10 mouse cellular contexts compared by ENCODE assay signal in the genomic region with DNA sequence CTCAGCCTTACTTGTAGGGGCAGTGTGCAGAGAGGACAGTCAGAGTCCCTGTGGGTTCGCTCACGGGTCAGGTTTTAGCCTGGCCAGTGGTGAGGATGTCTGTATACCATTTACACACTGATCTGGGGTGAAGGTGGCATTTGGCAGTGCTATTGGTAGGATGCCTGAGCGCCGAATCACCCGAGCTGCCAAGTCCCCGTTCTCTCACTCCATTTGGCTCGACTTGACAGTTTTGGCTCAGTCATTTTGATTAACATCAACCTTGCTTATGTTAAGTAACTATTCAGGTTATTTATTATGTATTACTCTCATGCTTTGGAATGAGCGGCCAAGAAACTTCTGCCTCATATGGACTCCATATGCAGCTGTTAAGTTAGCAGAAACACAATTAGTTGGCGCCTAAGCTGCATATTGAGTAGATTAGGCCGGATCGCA. TPM values are rescaled to one million over a fixed set of nuclear protein-coding genes. Genes with fewer than 3 reads are reported as not detected.
DNase-seq lines count a peak whose midpoint lies in the region; ATAC-seq and TF ChIP-seq lines count a peak whose summit lies in the region.
"Had no signal": no experiment of that assay in that cellular context is flagged by ENCODE, and none has a peak within 500 bp of the region (broad histone marks: within the 10 kb centered on the region; RNA-seq: fewer than 3 reads in every experiment).

No protein-coding gene starts in this region.

- no peak overlapping the region for H3K4me2 ChIP-seq in midbrain, embryonic 12.5 days (replicated peaks)
- no peak overlapping the region for H3K4me2 ChIP-seq in intestine, embryonic 16.5 days (ENCODE audit: low read depth, low read length)
- H3K4me2 ChIP-seq: heart, embryonic 11.5 days had no signal

- peak overlapping the region; percentile 58 for H3K27ac ChIP-seq in embryonic fibroblast, embryonic 13.5 days (ENCODE audit: insufficient read depth, low read length)
- peak overlapping the region; percentile 35; the same call in 1 of the 2 replicates for H3K27ac ChIP-seq in midbrain, embryonic 12.5 days (replicated peaks)
- H3K27ac ChIP-seq in intestine, embryonic 16.5 days (ENCODE audit: low read length): no peak overlapping the region

- ATAC-seq in midbrain, embryonic 12.5 days (ENCODE audit: low FRiP score, low read depth): peak; percentile 53; the same call in 1 of the 2 replicates
- no peak for ATAC-seq in intestine, embryonic 16.5 days

- no peak overlapping the region for H3K4me3 ChIP-seq in embryonic fibroblast, embryonic 13.5 days (ENCODE audit: insufficient read depth, low read length)
- no peak overlapping the region for H3K4me3 ChIP-seq in midbrain, embryonic 12.5 days
- no peak overlapping the region for H3K4me3 ChIP-seq in intestine, embryonic 16.5 days (ENCODE audit: low read length)

- no peaks in the 10 kb centered on the region for H3K27me3 ChIP-seq in midbrain, embryonic 12.5 days
- no peaks in the 10 kb centered on the region for H3K27me3 ChIP-seq in intestine, embryonic 16.5 days (replicated peaks; ENCODE audit: control insufficient read depth, insufficient read depth, low read length)

- TF ChIP-seq POLR2A in brain, embryonic 14.5 days (IDR thresholded peaks at IDR 0.05; ENCODE audit: borderline replicate concordance, extremely low read depth, insufficient read depth, insufficient read length, poor library complexity, severe bottlenecking): no peak
- no peak for TF ChIP-seq POLR2A in embryonic fibroblast, embryonic 13.5 days (IDR thresholded peaks at IDR 0.05; ENCODE audit: low read depth, low read length)

- no peaks in the 10 kb centered on the region for H3K36me3 ChIP-seq in midbrain, embryonic 12.5 days
- no peaks in the 10 kb centered on the region for H3K36me3 ChIP-seq in intestine, embryonic 16.5 days (ENCODE audit: control insufficient read depth, insufficient read depth, low read length)

- H3K9ac ChIP-seq in midbrain, embryonic 12.5 days (replicated peaks): no peak overlapping the region
- H3K9ac ChIP-seq in intestine, embryonic 16.5 days (ENCODE audit: low read depth, low read length): no peak overlapping the region

- TF ChIP-seq CTCF in brain, embryonic 14.5 days (IDR thresholded peaks at IDR 0.05; ENCODE audit: borderline replicate concordance, extremely low read depth, insufficient read depth, insufficient read length): no peak
- no peak for TF ChIP-seq CTCF in embryonic fibroblast, embryonic 13.5 days (IDR thresholded peaks at IDR 0.05; ENCODE audit: borderline replicate concordance, insufficient read depth, low read length)

- H3K9me3 ChIP-seq in midbrain, embryonic 12.5 days: no peaks in the 10 kb centered on the region
- no peaks in the 10 kb centered on the region for H3K9me3 ChIP-seq in intestine, embryonic 16.5 days (ENCODE audit: control insufficient read depth, low read length)

- DNase-seq in kidney, adult 18-20 months: peak; percentile 18
- DNase-seq in kidney, postnatal 4 days: no peak
- peak; percentile 84 for DNase-seq in brain, embryonic 14.5 days (ENCODE audit: low read depth)
- DNase-seq in urinary bladder, postnatal 25 days (ENCODE audit: low spot score): no peak
- no peak for DNase-seq in embryo, embryonic 9.5 days (ENCODE audit: extremely low spot score)
- DNase-seq: layer of hippocampus, postnatal 36 days had no signal

- H3K4me1 ChIP-seq in embryonic fibroblast, embryonic 13.5 days (ENCODE audit: control insufficient read depth, insufficient read depth, low read length): peaks cover 10% of the 10 kb centered on the region
- peaks cover 28% of the 10 kb centered on the region for H3K4me1 ChIP-seq in midbrain, embryonic 12.5 days
- no peaks in the 10 kb centered on the region for H3K4me1 ChIP-seq in intestine, embryonic 16.5 days (ENCODE audit: control insufficient read depth, insufficient read depth, low read length)

- WGBS in midbrain, embryonic 12.5 days: 41% methylated on average over 11 of the region's 11 CpGs
- 62% methylated on average over 11 of the region's 11 CpGs for WGBS in intestine, embryonic 16.5 days

RNA-seq across cellular contexts. Expression of a gene that starts 18.7 kb away (rescaled TPM):
- polyA plus RNA-seq in brain, embryonic 14.5 days (2012; rRNA removed): 97.1 and 109 TPM in 2 replicates
- 46.2 and 52.0 TPM in 2 replicates for polyA plus RNA-seq in embryonic fibroblast, embryonic 13.5 days (2011; ENCODE audit: insufficient read length, low read depth, missing spikeins)
- polyA plus RNA-seq in midbrain, embryonic 12.5 days (2016; fragmentation: Nextera tagmentation; extraction: Ambion mirVana): 55.3 and 65.9 TPM in 2 replicates
- 11.5 and 12.4 TPM in 2 replicates for polyA plus RNA-seq in intestine, embryonic 16.5 days (2015; fragmentation: Nextera tagmentation; extraction: Ambion mirVana)

Comparison
In these comparisons a context has a peak if more than half of its experiments do, and no peak if none do; other contexts are left out.
1. DNase-seq: peak in kidney, adult 18-20 months (single experiment) and brain, embryonic 14.5 days (single experiment); none in kidney, postnatal 4 days (0 of 2), urinary bladder, postnatal 25 days (single experiment) and embryo, embryonic 9.5 days (single experiment).